Mouse (Mus musculus): ENCODE measurements around the gene Dhrs1.

The Dhrs1 gene

DNA sequence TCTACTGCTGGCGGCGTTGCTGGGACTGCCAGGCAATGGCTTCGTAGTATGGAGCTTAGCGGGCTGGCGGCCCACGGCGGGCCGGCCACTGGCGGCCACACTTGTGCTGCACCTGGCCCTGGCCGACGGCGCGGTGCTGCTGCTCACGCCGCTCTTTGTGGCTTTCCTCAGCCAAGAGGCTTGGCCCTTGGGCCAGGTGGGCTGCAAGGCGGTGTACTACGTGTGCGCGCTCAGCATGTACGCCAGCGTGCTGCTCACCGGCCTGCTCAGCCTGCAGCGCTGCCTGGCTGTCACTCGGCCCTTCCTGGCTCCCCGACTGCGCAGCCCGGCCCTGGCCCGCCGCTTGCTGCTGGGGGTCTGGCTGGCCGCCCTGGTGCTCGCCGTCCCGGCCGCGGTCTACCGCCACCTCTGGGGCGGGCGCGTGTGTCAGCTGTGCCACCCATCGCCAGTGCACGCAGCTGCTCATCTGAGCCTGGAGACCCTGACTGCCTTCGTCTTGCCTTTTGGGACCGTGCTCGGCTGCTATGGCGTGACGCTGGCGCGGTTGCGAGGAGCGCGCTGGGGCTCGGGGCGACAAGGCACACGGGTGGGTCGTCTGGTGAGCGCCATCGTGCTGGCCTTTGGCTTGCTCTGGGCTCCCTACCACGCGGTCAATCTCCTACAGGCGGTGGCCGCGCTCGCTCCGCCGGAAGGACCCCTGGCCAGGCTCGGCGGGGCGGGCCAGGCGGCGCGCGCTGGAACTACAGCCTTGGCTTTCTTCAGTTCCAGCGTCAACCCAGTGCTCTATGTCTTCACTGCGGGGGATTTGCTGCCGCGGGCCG is 16.7 kb upstream of the Dhrs1 start:
- DNase-seq: peak; percentile 41 to 74

DNA sequence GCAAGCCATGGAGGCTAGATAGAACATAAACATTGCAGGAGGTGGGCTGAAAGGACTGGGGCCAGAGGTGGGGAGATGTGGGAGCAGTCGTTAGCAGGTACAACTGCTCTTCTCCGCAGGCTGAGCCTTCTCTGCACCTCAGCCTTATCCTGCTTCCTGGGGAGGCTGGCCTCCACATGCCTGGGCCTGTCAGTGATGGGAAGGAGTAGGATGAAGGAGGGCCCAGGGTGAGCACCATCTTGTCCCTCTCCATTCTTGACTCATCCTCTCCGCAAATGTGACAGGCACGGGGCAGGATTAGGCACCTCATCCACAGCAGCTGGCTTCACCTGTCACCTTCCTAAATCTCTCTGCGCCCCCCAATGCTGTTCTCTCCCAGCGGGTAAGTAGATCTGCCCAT is 15.7 kb upstream of the Dhrs1 start, which contains the start of gene Ltb4r2:
TSS of gene Ltb4r2 (plus strand) at position 266 of the 400 bp plus-strand sequence.
- no peak for DNase-seq

DNA sequence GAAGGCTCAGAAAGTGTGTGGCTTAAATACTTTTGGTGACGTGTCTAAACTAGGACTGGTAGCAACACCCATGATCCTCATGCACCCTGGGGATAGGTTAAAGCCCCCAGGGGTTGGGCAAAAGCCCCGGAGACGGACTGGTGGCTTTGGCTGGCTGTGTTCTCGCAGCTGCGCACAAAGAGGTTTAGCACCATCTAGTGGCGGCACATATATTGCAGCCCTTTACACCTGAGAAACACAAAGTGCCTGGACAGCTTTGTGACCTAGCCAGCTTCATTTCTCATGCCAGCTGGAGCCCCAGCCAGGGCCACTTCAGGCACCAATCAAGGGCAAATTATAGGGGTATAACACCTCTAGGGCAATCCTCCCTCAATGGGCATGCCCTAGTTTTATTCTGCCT is 14.7 kb upstream of the Dhrs1 start:
- peak; percentile 91 to 96 for DNase-seq

DNA sequence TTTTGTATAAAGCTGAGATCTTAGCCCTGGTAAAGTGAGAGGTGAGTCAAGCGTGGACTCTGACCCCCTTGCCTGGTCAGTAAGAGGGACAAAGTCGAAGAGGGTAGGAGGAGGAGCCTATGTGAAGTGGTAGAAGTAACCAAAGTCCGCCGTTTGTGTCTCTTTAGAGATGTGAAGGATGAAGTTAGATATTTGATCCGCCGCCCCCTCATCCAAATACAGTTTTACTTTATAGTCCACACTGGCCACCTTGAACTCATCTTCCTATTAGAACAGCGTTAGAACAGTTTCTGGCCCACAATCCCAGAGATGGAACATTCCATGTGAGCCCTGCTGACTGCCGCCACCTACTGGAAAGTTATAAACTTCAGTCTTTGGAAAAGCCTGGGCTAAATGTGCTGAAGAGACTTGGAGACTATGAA is 12.9 kb upstream of the Dhrs1 start, which contains the start of gene Cideb:
TSS of gene Cideb (minus strand) at position 96 of the 422 bp plus-strand sequence.
- DNase-seq: peak; percentile 76 to 87

DNA sequence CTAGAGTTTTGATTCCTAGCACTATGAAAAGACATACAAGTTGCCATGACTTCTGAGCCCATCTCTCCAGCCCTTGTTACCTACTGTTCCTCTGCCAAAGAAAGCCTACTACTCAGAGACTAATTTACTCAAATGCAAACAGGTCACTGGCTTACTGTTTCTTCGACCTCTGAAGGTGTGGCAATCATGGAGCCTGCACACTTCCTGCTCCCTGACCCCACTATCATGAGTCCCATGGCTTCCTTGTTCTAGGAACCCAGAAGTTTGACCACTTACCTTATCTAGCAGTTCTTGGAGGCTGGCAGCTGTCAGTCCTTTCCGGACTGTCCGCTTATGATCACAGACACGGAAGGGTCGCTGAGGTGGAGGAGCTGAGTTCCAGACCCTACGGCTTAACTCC is 12.1 kb upstream of the Dhrs1 start:
- DNase-seq: no peak

DNA sequence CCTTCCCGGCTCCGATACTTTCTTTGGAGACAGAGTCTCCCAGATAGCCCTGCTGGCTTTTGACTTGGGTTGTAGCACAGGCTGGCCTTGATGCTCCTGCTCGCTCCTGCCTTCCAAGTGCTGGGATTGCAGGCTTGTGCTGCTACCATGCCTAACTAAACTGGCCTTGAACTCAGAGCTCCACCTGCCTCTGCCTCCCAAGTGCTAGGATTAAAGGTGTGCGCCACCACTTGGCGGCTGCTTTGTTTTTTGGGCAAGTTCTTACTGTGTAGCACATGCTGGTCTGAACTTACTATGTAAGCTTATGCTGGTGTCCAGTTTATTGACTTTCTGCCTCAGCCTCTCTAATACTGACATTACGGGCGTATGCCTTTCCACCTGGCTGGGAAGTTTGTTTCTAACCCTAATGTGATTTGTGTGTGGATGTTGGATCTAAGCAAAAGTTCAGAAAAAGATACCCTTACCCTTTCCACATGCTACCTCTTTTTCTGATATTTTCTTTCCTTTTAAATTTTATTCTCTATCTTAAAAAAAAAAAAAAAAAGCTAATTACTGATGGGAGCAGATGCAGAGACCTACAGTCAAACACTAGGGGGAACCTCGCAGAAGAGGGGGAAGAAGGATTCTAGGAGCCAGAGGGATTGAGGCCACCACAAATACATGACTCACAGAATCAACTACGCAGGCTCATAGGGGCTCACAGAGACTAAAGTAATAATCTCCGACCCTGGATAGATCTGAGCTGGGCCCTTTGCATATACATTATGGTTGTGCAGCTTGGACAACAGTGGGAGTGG is 1.8 kb upstream of the Dhrs1 start:
- no peak for DNase-seq

DNA sequence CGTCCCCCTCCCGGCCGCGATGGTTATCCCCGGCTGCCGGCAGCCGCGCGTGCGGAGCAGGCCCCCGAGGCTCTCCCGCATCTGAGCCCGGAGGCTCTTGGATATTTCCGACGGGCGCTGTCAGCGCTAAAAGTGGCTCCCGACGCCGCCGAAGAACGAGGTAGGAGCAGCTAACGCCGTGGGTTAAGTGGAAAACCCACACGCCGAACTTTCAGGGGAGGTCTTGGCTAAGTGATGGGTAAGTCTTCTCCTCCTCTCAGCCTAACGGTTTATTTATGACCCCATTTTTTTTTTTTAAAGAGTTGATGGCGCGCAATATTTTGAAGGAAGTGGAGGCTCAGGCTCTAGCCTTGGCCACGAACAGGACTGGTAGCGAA is 359 bp upstream of the Dhrs1 start:
- no peak for DNase-seq

DNA sequence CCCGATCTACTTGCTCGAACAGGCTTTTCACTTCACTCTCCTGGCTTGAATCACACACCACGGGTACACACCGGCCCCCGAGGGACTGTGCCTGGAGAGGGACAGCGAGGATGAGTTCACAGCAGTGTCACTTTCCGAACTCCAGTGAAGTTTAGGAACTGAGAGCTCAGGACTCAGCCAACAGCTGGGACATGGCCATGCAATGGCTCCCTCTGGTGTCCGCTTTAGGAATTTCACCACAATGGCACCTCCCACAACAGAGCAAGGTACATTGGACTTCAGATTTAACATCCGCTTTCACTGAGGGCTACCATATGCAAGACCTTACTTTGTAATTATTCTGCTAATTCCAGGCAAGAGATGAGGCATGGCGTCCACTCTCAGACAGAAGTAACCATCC is 1.8 kb downstream of the Dhrs1 start:
- DNase-seq: peak; percentile 88 to 92

DNA sequence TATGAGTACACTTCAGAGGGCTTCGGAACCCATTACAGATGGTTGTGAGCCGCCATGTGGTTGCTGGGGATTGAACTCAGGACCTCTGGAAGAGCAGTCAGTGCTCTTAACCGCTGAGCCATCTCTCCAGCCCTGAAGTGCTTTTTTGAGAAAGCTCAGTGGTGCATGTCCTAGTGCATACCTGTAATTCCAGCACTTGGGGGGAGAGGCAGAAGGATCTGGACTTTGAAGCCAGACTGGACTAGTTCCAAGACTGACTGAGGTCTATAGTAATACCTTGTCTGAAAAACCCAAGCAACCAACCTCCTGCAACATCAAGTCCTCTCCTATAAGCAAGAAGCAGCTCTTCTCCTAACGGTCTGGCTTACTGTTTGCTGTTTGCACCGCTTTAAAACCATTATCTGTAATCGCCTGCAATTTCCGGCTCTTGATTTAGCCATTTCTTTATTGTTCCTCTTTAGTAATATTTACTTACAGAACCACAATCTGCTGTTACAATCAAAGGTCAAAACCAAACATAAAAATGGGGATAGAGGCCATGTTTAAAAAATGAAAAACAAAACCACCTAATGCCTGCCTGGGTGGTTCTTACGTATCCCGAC is 8.3 kb downstream of the Dhrs1 start:
- DNase-seq: peak; percentile 61 to 69

DNA sequence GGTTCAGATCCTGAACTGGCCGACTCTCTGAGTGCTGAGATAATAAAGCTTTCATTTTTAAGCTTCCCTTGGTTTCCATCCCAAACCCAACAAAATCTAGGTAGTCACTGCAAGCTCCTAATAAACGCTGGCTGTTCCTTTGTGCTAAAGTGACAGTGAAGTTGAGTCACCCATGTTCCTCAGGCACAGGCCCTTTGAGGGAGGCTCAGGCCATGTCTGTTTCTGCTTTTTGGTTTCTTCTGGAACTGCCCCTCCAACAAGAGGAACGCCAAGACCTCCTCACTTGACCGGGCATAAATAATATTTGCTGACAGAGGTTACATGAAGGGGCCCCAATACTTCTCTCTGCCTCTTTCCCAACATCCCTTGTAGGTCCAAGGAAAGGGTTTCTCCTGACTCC is 9.7 kb downstream of the Dhrs1 start:
- DNase-seq: no peak

DNA sequence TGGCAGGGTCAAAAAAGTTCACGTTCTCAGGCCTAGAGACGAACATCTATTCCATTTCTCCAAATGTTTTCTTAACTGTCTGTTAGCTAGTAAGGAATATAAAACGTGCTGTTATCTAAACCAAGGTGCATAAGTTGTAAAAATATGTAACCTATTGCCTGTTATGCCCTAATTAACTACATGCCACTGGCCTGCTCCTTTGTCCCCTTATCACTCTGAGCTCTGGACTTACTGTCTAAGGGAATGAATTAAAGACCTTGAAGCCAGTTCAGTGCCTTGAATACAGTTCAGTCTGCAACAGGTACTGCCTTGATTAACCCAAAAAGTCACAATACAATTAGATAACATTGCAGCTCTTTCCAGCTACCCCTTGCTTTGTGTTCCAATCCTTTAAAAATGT is 10.2 kb downstream of the Dhrs1 start:
- DNase-seq: no peak

DNA sequence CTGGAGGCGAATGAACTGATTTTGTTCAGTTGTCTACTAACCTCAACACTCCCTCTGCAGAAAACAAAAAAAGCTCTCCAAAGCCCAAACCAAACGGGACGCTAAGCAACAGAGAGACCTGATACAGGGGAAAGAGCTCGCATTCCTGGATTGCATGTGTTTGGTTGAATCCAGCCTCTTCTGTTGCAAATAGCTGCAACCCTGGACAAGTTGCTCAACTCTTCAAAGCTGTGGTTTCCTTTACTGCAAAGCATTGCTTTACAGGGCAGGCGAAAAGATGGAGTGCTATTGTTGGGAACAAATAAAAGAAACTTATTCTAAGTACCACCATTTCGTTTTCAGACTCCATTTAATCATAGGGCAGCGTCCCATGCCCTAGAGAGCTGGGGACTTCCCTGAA is 10.6 kb downstream of the Dhrs1 start:
- no peak for DNase-seq

DNA sequence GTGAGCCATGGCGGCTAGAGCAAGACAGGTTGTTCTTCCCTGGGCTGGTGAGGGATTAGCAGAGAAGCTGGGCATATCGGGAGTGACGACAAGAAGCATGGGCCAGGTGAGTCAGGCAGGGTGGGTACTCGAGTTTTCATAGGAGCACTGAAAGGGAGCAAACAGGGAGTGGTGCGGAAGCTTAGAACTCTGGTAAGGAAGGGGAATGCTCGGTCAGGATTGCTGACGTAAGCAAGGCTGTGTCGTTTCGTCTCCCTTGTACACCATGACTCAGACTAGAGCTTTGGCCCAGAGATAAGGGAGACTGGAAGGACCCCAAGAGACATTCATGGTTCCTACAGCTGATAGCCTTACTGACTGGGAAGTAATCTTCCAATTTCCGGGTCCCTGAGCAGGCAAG is 11.6 kb downstream of the Dhrs1 start:
- DNase-seq: no peak

DNA sequence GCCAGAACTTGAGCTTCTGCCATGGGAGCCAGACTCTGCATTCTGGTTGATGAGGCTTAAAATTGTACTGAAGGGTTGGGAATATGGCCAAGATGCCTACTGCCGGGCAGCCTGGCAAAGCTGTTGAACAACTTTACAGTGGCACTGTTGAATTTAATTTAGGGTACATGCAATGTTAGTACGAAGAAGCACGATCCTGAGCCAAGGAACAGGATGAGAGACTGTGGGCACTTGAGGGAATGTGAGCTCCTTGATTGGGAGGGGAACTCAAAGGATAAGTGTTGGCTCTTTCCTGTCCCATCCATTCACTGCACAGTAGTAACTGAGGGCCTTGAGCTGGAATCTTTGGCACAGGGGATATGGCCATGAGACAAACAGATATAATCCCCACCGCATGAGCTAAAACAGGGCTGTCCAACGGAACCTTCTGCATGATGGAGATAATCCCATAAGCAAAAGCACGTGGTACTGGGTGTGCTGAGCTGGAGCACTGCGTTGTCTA is 14.9 kb downstream of the Dhrs1 start:
- DNase-seq: no peak

DNA sequence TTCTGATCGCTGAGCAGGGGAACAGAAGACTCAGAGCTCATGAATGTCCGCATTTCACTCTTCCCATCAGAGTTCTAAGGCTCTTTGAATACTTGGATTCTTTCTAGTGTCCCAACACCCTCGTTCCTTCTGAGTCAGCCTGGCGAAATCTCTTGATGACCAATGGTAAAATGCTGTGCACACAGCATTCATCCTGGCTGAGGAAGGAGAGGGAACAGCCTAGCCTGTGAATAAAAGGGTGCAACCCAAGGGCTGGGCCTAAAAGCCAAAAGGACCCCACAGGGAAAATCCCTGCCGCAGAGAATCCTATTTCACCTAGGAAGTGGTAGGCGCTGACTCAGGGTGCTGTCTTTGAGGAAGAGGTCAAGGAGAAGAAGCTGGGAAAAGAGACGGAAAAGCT is 15.4 kb downstream of the Dhrs1 start:
- DNase-seq: no peak

DNA sequence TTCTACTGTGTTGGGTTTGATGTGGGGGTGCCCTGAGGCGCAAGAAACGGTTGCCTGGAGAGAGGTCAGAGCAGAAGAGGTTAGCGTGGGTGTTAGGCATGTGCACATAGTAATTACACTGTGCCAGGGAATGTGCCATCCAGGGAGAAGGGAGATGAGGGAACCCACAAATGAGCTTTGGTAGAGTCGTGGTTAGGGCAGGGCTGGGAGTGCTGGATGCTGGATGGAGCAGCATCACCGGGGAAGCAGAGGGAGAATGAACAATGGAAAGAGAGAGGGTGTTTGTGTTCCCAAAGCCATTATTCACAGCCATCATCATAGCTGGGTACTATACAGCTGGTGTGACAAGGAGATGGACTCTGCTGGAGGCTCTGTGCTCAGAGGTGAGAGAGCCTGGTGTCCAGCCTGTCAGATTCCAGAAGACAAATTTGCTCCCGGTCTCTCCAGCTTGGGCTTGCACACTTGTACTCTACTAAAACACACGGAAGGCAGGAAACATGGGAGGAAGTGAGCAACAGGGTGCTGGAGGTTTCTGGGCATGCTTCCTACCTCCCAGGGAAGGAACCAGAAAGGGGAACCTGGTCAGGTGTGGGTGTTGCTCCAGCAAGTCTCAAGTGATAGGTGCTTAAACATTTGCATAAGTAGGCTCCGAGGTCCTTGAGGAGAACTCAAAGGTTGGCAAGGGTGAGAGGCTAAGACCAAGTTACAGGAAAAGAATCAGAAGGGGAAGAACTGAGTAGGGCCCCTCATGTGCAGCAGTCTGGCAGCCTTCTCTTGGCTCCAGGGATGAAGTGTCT is 17.4 kb downstream of the Dhrs1 start:
- no peak for DNase-seq

DNA sequence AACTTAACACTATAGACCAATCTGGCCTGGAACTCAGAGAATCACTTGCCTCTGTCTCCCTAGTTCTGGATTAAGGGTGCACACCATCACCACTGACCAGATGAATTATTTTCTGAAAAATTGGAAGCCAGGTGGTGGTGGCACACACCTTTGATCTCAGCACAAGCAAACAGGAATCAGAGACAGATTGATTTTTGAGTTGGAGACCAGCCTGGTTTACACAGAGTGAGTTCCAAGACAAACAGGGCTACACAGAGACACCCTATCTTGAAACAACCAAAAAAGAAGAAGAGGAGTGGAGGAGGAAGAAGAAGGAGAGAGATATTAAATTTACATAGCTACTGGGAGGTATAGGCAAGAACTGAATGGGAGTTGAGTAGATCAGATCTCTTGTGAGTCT is 19.2 kb downstream of the Dhrs1 start:
- DNase-seq: no peak

DNA sequence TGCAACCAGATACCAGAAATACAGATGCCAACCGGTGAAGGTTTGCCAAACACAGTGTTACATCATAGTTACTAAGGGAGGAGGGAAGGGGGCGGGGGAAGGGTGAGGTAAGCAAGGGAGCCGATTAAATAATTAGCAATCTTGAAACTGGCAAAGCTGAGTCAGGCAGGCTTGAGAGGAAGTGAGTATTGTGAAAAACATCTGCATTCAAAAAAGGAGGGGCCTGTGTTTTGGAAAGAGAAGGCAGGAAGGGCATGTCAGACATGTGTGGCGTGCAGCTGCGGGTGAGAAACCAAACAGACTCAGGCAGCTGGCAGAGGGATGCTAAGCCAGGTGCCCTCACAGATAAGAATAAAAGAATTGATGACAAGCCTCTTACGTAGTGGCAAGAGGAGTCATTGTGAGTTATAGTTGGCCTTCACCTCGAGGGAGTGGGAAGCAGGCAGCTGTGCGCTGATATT is 21.0 kb downstream of the Dhrs1 start:
- peak; percentile 43 to 65 for DNase-seq

DNA sequence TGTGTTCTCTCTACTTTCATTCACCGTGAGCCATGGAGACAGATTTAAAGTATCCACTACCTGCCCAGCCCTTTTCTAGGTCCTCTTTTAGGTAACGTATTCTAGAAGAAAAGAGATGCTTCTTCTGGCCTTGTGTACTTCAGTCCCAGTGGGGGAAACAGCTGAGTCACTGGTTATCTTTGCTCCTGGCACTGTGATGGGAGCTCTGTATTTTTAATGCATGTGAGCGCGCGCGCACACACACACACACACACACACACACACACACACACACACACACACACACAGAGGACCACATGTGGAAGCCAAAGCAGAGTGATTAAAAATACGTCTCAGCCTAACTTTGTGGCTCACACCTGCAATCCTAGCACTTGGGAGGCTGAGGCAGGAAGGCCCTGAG is 22.1 kb downstream of the Dhrs1 start:
- peak in 1 of 2 experiments; percentile 10 for DNase-seq

DNA sequence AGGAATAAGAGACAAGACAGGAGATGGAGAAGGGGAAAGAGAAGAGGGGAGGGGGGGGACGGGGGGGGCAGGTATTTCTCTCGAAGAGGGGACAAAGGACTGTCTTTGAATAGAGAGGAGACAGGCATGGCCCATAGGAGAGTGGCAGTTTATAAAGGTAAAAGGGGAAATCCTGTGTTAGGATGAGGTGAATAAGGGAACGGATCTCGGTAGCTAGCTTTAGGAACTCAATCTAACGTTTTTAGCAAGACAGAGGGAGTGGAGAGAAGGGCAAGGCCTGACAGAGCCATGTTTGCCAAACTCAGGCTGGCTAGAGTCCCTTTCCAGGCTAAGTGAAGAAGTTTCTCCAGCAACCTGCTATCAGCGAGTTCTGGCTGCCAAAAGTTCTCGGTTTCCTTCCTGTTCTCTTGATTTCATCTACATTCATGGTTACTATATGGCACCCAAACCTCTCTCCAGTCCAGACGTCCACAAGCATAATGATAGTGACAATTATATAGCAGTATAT is 23.0 kb downstream of the Dhrs1 start:
- no peak for DNase-seq

DNA sequence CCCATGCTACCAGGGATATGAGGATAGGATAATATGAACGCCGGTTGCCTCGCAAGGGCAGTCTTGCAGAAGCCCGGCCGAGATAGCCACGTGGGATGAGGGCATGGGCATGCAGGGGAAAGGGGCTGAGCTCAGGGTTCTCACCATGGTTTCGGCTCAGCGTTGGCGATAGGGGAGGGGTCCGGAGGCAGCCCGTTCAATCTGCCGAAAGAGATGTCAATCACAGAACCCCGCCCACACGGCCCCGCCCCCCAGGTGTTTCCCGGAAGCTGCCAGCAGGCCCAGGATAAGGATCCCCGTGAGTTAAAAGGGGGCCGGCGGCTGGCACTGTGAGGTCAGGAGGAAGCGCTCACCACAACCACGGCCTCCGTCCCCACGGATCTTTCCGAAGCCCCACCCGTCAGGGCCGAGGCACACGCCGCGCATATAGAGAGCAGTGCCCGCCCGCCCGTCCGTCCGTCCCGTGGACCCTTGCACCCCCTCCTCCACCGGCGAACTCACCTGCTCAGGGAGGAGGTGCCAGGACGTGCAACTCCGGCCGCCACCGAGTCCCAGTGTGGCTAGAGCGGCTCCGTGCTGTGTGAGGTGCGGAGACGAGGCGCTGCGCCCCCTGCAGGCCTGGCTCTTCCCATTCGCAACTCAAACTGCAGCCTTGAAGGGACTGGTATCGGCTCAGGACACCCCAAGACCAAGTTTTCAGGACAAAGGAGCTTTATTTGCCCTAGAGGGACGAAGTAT is 23.6 kb downstream of the Dhrs1 start, which contains the start of gene Rabggta:
TSS of gene Rabggta (minus strand) at position 564 of the 738 bp plus-strand sequence.
- peak; percentile 97 to 98 for DNase-seq

Data from kidney, postnatal 25 days (tissue).